Mouse (Mus musculus) left cerebral cortex, adult 9 months (tissue): ENCODE data around the gene Dusp11.
"Not testable (repeated sequence)": the region's sequence is repeated elsewhere in the genome, so short reads cannot be mapped to it uniquely, and the experiment has no call there.

ENCODE experiments used
- DNase-seq, 2 experiments: peaks; one replicate each; pipeline ENCODE4 v3.0.0; 2022; ENCODE audit warnings: low spot score in 2 of 2

The Dusp11 gene

DNA sequence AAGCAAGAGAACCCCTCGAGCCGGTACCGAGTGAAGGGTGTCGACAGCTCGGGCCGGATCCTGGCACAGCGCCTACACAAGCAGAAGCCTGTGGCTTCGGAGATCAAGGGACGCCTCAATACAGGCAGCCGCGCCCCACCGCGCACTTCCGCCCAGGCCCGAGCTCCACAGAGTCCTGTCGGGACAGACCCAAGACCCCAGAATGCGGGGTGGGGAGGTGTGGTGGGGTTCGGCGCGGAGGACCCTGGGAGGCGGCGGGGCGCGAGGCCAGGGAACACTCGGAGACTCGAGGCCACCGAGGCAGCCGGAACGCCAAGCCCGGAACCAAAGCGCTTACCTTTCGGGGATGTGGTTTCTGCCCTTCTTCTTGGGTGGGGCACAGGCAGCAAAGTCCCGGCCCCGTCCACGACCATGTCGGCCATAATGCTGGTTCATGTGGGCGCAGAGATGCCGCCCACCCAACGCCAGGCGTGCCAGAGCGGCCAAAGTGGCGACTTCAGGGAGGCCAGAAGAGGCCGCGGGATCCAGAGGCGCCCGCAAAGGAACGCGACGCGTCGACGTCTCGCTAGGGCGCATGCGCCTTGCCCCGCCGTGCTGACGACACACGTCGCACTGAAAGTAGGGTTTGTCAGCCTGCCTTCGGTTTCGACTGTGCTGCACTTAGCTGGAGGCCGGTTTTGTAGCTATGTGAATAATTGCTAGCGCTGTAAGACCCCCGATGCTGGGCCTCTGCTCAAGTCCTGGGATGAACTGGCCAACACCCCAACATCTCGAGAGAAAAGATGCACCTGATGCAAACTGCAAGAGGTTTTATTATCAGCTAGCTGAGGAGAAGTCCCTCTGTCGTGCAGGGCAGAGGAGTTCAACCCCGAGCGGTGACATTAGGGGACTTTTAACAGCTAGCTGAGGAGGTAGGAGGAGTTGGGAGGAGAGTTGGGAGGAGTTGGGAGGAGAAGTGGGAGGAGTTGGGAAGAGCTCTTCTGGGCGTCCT lies at the start of gene Dusp11:
Dusp11 (minus strand) TSS at position 567 of the 991 bp plus-strand sequence.
- DNase-seq = peak; percentile 80 to 90

DNA sequence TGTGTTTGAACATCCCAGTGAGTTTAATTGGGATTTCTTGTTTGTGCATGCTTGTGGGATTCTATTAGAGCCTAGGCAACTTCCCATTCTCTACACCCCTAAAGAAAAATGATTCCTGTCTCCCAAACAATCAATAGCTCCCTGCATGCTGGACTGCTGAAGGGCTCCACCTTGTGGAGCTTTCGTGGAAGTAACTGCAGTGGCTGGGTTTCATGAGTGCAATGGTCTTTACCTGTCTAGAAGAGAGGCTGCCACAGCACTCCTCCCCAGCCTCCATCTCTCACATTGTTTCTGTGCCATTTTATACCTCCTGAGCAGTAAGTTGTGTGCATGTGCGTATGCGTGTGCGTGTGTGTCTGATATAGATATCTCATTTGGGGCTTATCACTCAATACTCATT lies 48.5 kb upstream of the Dusp11 start:
- peak in 1 of 2 experiments; percentile 70 for DNase-seq

DNA sequence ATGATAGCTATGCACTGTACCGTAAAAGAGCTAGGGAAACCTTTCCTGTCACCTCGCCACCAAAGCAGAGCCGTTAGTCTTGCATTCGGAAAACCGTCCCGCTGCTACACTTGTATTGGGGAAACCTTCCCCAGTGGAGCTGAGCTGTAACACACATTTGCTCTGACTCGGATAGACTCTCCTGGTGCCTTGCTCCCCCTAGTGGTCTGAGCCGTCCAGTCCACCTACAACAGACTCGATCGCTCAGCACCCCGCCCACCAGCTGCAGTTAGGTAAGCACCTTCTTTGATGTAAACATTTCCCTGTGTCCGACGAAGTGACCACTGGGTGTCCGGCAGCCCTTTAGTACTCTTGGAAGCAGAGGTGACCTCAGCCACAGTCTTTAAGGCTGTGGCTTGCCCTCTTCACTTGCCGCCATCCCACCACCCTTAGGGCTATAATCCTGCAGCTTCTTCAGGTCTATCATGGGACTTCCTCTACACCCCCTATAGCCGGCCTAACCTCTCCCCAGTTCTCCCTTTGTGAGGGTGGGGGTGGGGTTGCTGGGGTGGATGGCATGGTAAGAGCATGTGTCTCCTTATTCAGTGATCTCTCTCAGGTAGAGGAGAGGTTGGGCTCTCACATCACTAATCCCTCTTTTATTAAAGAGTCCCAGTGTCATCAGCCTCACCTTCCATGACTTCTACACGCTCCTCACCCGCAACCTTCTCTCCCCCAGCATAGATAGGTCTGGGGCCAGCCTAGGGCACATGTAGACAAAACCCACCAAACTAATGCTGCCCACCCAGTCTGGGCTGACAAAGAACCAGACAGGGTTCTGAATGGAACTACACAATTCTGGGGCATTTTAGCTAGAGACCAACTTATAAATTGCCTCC lies 43.0 kb upstream of the Dusp11 start:
- DNase-seq = peak; percentile 20 to 83

DNA sequence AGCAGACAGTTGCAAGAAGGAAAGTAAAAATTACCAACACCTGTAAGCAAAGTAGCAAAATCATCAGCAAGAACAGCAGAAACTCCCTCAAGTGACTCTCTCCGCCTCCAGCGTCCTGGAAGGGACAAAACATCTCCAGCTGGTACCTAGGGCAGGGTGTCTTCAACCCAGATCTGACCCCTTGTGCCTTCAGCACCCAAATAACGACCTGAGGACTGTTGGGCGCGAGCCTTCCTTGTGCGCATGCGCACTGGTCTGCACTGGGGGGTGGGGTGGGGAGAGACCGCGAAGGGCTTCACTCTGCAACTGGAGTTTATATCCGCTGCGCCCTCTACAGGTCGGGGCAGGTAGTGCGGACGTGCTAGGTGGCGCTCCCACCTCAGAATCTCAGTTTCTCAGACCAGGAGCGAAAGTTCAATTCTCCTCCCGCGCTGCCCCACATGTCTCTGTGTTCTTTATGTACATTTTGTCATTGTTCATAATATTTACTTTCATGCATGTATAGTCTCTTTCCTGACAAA lies 42.0 kb upstream of the Dusp11 start:
- DNase-seq = no peak

DNA sequence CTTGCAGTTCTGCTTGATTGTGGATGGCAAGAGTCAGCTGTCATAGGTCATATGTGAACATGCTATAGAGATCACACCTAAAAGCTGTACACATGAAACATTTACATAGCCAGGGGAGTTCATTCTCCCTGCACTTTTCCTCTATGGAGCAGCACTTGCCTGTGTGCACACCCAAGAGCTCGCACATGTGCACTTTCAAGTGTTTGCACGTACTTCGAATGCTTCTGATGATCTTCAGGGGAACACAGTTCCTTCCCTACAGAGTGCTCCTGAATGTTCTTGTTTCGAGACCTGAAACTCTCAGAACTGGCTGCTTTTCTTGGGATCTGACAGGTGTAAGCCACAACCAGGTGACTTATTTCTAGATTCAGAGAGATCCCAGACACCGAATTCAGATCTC lies 29.3 kb upstream of the Dusp11 start:
- not testable (repeated sequence) for DNase-seq

DNA sequence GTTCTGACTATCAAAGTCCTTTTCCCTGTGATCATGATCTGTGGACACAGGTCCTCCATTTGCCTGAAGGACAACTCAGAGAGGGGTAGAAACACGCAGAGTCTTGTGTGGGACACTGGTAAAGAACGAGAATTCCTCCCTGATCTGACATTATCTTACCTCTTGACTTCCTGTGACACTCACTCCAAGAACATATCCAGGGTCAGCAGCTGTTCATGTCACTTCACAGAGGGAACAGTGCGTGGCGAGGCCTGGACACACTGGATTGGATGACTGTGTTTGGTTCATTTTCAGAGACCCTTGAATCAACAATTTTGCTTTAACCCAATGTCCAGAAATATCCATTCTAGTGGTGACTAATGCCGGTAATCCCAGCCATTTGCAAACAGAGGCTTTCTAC lies 28.1 kb upstream of the Dusp11 start:
- not testable (repeated sequence) for DNase-seq

DNA sequence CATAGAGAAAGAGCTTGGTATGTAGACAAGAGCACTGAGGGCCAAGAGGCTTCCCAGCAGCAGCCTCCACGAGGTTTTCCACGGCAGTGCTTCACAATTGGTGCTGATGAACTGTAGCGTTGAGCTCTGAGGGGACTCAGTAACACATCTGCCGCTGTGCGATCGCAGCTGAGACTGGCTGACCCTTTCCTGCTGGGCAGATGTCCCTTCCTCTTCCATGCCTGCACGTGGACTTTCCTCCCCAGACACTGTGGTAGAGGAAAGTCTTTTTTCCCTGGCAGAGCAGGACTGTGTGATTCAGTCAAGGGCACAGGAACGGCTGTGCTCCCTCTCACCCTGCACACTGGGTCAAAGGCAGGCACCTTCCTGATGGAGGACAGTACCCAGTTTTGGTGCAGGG lies 22.9 kb upstream of the Dusp11 start:
- no peak for DNase-seq

DNA sequence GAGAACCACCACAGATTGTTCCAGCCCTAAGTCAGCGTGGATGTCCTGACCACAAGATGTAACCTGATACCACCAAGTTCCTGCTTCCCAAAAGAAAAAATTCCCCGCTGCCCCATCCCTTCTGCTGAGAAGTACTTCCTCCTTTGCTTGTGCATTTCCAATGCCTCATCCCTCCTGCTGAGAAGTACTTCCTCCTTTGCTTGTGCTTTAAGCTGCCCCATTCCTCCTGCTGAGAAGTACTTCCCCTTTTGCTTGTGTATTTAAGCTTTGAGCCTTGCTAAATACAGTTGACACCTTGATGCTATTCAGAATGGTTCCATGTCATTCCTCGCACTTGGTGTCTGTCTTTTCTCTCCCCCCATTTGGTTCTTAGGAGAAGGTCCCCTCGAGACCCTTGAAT lies 17.3 kb upstream of the Dusp11 start:
- not testable (repeated sequence) for DNase-seq

DNA sequence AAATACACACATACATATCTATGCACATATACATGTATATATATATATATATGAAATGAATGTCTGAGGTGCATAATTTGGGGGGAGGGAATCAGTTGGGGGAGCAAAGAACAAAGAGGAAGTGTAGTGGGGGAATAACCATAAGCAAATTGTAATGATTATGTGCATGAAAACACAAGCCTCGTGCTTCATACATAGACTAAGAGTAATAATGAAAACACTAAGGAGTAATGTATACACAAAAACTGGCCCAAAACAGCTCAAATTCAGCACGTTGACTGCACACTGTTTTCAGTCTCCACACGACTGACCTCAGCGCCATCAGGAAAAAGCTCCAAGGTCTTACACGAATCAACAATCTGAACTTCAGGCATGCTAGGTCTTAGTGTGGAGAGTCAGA lies 14.8 kb upstream of the Dusp11 start:
- DNase-seq = no peak

DNA sequence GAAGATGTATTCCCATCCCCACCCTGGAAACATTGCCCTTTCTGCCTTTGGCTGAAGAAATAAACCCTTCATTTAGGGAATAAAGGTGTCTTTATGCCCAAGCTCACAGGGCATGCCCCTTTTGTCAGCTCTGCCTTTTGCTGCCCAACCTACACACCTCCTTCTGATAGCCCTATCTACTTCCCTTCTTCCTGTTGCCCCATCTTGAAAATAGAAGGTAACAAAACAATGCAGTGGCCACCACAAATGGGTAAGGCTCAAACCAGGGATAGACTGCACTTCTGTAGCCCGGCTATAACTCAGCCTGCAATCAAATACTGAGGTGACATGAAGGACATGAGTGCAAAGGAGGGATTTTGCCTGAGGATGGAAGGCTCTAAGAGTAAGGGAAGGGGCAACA lies 14.3 kb upstream of the Dusp11 start:
- no peak for DNase-seq

DNA sequence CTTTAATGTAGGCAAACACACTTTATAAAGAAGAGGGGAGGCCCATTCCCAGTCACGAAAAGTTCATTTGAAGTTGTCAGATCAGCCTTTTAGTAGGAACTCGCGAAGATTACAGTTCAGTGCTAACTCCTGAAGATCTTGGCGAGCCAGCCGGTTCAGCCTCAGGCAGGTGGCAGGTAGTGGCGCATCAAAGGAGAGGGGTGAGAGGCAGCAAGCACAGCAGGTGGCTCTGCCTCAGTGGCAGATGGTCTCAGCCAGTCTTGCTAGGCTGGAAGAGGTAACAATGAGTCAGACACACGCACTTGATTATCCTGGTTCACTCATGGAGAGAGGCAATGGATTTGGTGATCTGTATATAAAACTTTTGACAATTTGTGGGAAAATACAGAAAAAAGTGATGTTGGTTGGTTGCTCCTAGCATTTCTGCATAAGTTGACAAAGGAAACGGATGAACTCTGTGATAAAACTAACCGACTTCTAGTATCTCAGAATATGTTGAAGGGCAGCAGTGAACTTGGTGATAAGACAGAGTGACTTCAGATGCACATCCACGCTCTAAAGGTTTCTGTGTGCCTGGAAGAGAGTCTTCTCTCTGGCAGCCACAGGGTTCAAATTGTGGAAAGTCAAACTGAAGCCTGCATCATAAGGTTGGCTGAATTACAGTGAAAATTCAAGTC lies 13.6 kb upstream of the Dusp11 start:
- DNase-seq = no peak

DNA sequence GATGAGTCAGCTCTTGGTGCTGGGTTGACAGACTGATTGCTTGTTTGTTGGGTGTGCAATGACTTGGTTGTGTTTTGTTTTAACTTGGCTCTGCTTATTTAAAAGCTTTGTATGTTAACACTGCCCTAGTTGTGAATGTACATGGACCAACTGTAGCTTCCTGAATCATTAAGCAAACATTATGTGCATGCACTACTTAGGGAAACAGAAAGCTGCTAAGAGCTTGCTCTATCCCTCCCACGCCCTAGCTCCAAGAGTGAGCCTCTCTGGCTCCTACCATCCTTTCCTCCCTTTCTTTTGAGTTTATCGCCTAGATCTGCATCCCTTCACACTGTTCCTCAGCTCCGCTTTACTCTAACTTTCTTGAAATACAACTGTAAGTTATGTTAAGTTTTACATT lies 11.9 kb upstream of the Dusp11 start:
- peak in 1 of 2 experiments; percentile 42 for DNase-seq

DNA sequence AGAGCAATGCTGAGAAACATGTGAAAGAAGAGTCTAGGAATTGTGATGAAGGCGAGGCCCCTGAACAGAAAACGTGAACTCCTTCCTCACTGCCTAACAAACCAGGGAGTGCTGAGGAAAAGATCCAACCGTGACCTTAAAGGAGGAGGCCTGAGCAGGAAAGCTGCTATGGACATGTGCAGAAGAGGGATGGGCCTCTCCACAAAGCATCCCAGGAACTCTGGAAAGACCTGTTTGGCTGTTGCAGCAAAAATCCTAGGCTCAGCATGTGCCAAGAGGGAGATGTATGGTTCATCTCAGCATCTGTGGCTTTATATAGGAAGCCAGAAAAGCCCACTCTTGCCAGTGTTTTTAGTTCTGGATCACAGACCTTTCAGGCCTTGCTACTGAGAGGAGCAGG lies 11.2 kb upstream of the Dusp11 start:
- DNase-seq = no peak

DNA sequence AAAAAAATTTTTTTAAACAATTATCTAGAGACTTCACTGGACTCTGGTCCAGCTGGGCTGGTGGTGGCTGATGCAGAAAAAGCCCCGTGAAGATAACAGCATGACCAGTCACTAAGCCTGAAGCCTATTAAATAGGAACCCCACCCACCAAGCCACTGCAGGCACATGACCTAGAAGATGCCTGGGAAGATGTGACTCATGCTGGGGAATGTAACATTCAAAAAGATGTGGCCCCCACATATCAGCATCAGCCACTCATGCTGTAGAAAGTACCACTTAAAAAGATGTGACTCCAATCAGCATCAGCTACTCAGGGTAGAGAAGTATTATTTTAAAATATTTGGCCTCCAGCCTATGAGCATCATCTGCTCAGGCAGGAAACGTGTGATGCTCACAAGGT lies 8.4 kb upstream of the Dusp11 start:
- DNase-seq = no peak

DNA sequence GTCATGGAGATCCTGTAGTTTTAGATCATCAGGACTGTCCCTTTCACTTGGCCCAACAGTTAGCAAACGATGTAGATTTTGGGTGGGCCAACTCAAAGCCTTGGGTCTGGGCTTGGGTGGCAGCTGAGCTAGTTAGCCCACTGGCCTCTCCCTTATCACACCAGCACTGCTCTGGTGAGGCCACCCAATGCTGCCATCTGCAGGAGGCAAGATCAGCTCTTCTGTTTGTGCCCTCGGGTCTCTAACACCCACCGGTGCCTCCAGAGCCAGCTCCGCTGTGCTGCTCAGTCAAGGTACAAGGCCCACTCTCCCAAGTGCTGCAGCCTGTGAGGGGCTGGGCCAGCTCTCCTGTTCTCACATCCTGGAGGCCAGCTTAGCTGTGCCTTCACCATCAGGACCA lies 5.2 kb upstream of the Dusp11 start:
- DNase-seq = no peak

DNA sequence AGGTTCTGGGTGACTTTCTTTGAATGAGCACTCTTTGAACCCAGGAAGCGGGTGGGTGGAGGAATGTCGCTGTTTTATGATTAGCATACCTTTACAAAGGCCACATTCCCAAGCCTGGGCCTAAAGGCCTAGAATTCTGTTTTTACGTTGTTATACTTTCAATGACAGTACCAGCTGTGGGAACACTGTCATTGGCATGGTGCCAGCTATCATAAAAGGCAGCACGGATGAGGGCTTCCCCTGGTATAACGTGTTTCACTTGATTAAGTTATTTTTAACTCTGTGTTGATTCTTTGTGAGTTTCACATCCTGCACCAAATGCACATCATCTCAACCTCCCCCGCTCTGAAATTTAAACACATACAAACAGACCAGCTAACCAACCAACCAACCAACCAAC lies 4.6 kb upstream of the Dusp11 start:
- DNase-seq = not testable (repeated sequence)

DNA sequence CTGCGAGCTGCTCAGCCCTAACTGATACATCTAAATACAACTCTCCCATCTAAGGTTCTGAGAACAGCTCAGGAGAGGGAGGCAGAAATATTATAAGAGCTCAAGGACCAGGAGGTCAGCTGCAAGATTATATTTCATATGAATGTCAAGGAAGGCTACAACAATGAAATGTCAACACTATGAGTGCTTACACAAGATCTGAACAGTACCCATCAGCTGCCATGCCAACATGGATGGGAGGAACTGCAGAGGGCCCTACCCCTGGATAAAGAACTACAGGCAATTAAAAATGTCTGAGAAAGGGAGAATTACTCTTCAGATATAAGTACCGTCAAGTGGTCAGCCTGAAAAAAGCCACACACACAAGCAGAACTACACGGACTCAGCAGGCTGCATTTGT lies 3.9 kb downstream of the Dusp11 start:
- no peak for DNase-seq

DNA sequence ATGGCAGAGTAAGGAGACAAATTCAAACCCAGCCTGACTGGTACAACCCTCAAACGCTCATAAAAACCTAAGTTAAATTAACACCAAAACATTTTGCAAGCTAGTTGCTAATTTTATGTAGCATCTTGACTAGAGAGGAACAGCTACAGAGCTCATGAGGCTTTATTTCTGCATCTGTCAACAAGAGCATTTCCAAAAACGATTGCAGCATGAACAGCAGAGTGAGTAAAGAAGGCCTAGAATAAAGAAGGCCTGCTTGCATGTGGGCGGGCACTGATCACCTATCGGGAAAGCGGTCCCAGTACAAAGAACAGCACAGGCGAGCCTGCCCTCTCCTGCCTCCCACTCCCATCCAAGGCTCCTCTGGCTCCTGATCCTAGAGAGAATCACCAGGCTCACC lies 12.9 kb downstream of the Dusp11 start:
- DNase-seq = no peak

DNA sequence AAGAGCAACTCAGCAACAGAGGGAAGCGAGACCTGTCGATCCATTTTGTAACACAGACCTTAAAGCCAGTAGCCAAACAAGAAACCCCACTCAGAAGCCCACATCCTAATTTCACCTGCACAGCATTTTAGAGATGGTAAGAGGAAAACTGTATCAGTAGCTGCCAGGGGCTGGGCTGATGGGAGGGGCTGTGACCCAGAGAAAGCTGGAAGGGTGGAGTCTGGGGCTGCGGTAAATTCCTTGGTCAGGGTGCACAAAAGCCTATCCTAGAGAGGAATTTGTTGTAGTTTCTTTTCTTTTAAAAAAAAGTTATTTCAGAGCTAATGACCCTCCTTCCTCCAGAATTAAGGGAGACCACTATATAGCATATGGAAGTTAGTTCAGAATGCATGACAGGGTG lies 19.0 kb downstream of the Dusp11 start:
- DNase-seq = no peak

DNA sequence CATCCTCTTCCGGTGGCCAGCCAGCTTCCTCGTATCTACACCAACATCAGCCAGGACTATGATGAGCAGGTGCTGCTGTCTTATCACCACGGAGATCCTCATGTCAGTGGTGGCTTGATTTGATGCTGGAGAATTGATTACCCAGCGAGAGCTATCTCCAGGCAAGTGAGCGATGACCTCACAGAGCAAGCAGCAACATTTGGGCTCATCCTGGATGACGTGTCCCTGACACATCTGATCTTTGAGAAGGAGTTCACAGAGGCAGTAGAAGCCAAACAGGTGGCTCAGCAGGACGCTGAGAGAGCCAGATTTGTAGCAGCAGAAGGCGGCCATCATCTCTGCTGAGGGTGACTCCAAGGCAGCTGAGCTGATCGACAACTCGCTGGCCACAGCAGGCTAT lies 22.8 kb downstream of the Dusp11 start:
- no peak for DNase-seq

DNA sequence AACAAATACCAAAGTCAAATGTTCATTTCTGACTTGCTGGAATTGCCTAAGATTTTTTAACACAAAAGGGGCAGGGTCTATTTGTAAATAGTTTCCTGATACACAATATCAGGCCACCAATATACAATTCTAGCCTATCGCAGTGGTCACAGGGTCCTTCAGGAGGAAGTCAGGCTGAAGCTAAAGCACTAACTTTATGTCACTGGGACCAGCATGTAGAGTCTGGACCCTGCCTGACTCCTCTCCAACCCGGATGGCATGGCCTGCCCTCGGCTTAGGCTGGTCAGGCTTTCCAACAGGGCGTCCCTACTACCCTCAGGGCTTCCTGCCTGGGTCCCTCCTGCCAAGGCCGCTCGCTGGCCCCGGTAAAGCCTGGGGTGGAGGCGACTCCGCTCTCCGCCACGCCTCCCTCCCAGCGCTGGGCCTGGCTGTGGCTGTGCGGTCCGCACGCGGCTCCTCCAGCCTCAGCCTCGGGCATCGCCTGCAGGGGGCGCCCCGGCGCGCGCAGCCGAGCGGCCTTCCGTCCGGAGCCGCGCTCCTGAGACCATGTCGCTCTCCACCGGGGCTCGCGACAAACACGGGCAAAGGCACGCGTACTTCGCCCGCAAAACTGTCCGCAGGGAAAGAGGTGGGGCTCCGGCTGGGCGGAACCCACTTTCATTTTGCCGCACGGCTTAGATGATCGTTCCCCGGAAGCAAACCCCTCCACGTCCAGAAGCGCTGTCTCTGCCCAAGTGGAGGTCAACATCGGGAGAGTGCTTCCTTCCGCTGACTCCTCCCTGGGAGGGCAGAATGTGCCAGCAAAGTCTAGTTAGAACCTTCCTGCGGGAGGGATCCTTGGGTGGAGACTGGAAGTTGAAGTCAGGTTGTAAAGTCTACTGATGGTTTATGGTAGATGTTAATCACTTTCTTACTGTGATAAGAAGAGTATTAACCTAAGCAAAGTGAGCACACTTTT lies 24.7 kb downstream of the Dusp11 start:
- DNase-seq = peak; percentile 58 to 81
